Mouse (Mus musculus) myocyte (in vitro differentiated cells): ENCODE measurements around the gene Tasp1. TPM values are rescaled to one million over a fixed set of nuclear protein-coding genes. Genes with fewer than 3 reads are reported as not detected.

Experiments used
- H3K27me3 ChIP-seq: one replicate; pipeline ENCODE4 v1.6.1; 2011; ENCODE audit not compliant: control insufficient read depth, insufficient read depth, insufficient read length
- H3K36me3 ChIP-seq: one replicate; pipeline ENCODE4 v1.6.1; 2011; ENCODE audit not compliant: control insufficient read depth, insufficient read depth
- H3K4me2 ChIP-seq: one replicate; pipeline ENCODE4 v1.6.1; 2011; ENCODE audit warnings: low read depth, control low read depth
- H3K4me3 ChIP-seq: one replicate; pipeline ENCODE4 v1.5.1; 2011; ENCODE audit warnings: mild to moderate bottlenecking, control low read depth, moderate library complexity
- H3K79me2 ChIP-seq: one replicate; pipeline ENCODE4 v1.6.1; 2011; ENCODE audit not compliant: control insufficient read depth, insufficient read depth
- H3ac ChIP-seq: one replicate; pipeline ENCODE4 v1.6.1; 2011; ENCODE audit not compliant: control insufficient read depth, insufficient read length
- CEBPB ChIP-seq: IDR thresholded peaks from 2 replicates; pipeline ENCODE4 v1.6.1; 2011; ENCODE audit warnings: mild to moderate bottlenecking, moderate library complexity; ENCODE audit not compliant: poor library complexity, insufficient read depth, severe bottlenecking
- E2F4 ChIP-seq: IDR thresholded peaks from one replicate; pipeline ENCODE4 v1.6.1; 2011; ENCODE audit warnings: mild to moderate bottlenecking, control low read depth, moderate library complexity; ENCODE audit not compliant: insufficient read depth
- MAX ChIP-seq: IDR thresholded peaks from one replicate; pipeline ENCODE4 v1.6.1; 2011; ENCODE audit warnings: low read depth, mild to moderate bottlenecking, control low read depth
- MYOD1 ChIP-seq, 3 experiments: IDR thresholded peaks; one replicate each; pipeline ENCODE4 v1.6.1; 2011; ENCODE audit warnings: control low read depth in 2 of 3, low read depth in 2 of 3, mild to moderate bottlenecking in 2 of 3, moderate library complexity in 1 of 3; ENCODE audit not compliant: insufficient read length in 2 of 3, control insufficient read depth in 1 of 3
- MYOG ChIP-seq, 3 experiments: IDR thresholded peaks; one replicate each; pipeline ENCODE4 v1.6.1; 2011; ENCODE audit warnings: control low read depth in 2 of 3, low read depth in 2 of 3, mild to moderate bottlenecking in 2 of 3; ENCODE audit not compliant: insufficient read length in 2 of 3, control insufficient read depth in 1 of 3, insufficient read depth in 1 of 3
- POLR2A ChIP-seq: IDR thresholded peaks from one replicate; pipeline ENCODE4 v1.6.1; 2011; ENCODE audit warnings: low read depth, mild to moderate bottlenecking, control low read depth, moderate library complexity; ENCODE audit not compliant: insufficient read length
- POLR2AphosphoS2 ChIP-seq: IDR thresholded peaks from one replicate; pipeline ENCODE4 v1.6.1; 2011; ENCODE audit warnings: low read depth, control low read depth; ENCODE audit not compliant: insufficient read length
- REST ChIP-seq: IDR thresholded peaks from one replicate; pipeline ENCODE4 v1.6.1; 2011; ENCODE audit warnings: mild to moderate bottlenecking, control low read depth, moderate library complexity; ENCODE audit not compliant: insufficient read depth, insufficient read length
- SRF ChIP-seq: IDR thresholded peaks from one replicate; pipeline ENCODE4 v1.6.1; 2011; ENCODE audit warnings: low read depth; ENCODE audit not compliant: control insufficient read depth, insufficient read length
- TCF12 ChIP-seq: IDR thresholded peaks from one replicate; pipeline ENCODE4 v1.6.1; 2011; ENCODE audit warnings: mild to moderate bottlenecking, control low read depth; ENCODE audit not compliant: poor library complexity, insufficient read depth, severe bottlenecking
- TCF3 ChIP-seq: IDR thresholded peaks from one replicate; pipeline ENCODE4 v1.6.1; 2011; ENCODE audit warnings: low read depth, control low read depth; ENCODE audit not compliant: insufficient read length
- USF1 ChIP-seq: IDR thresholded peaks from one replicate; pipeline ENCODE4 v1.6.1; 2011; ENCODE audit warnings: low read depth, mild to moderate bottlenecking, control low read depth, moderate library complexity
- polyA plus RNA-seq: library from polyadenylated mRNA; unstranded; fragments of >200 nt; fragmentation: generic; extraction: Trizol; gene quantifications from one replicate; pipeline ENCODE4 v1.2.1, GENCODE M21; 2012; ENCODE audit warnings: missing spikeins

Gene Tasp1
- polyA plus RNA-seq, 1 experiment: 3.8 TPM

DNA sequence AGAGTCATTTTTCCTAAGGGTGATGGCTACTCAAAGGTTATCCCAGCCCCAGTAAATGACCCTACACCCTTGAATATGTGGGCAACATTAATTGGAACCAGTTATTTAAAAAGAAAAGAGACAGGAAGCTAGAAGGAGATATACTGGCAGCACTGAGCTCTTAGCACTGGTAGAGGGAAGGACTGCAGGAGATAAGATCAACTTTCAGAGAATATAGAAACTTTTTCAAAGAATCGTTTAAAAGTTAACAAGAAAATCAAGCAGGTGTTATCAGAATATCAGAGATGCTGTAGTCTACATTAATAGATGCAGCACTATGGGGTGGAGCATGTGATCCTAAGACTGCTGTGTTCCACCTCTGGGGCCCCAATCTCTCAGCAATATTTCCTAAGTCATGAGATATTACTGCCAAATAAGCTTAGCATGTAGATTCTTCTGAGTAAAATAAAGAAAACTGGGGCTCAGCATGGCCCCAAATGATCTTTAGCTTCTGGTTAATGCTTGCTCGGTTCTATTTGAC, 14.9 kb downstream of the Tasp1 start:
- TF ChIP-seq POLR2AphosphoS2 (no peak), TCF3 (no peak), MAX (no peak), SRF (no peak), USF1 (no peak), MYOG (IDR thresholded peaks at IDR 0.05; ENCODE audit: control insufficient read depth in 1 of 3, insufficient read depth in 1 of 3, insufficient read length in 2 of 3, low read depth in 2 of 3) (no peak), CEBPB (no peak), MYOD1 (IDR thresholded peaks at IDR 0.05; ENCODE audit: control insufficient read depth in 1 of 3, insufficient read length in 2 of 3, low read depth in 2 of 3) (no peak), TCF12 (no peak), POLR2A (no peak), REST (no peak), E2F4 (no peak)
- Histone ChIP-seq H3K4me3 (no peak overlapping the region), H3K36me3 (peaks cover 48% of the 10 kb centered on the region), H3K4me2 (no peak overlapping the region), H3K27me3 (no peaks in the 10 kb centered on the region), H3ac (no peak overlapping the region), H3K79me2 (no peaks in the 10 kb centered on the region)

- Histone ChIP-seq H3K36me3 (peaks cover 26% of the 10 kb centered on the region), H3K4me2 (no peak overlapping the region), H3K27me3 (no peaks in the 10 kb centered on the region), H3ac (no peak overlapping the region), H3K79me2 (no peaks in the 10 kb centered on the region), H3K4me3 (no peak overlapping the region)
- TF ChIP-seq USF1: no peak
- no peak for TF ChIP-seq TCF12
- TF ChIP-seq TCF3: no peak
- no peak for TF ChIP-seq E2F4
- TF ChIP-seq CEBPB: no peak
- TF ChIP-seq SRF: no peak
- TF ChIP-seq POLR2AphosphoS2: no peak
- TF ChIP-seq MYOG (IDR thresholded peaks at IDR 0.05; ENCODE audit: control insufficient read depth in 1 of 3, insufficient read depth in 1 of 3, insufficient read length in 2 of 3, low read depth in 2 of 3): no peak
- no peak for TF ChIP-seq MYOD1 (IDR thresholded peaks at IDR 0.05; ENCODE audit: control insufficient read depth in 1 of 3, insufficient read length in 2 of 3, low read depth in 2 of 3)
- no peak for TF ChIP-seq MAX
- TF ChIP-seq POLR2A: no peak
- TF ChIP-seq REST: no peak
These were observed 24.0 kb downstream of the Tasp1 start for GRCm38 (mm10) chr2:140042522-140043131.

GRCm38 (mm10) chr2:140042081-140042480, 24.5 kb downstream of the Tasp1 start:
- no peak overlapping the region for H3K4me3 ChIP-seq
- TF ChIP-seq POLR2A (no peak), CEBPB (no peak)
- H3K27me3 ChIP-seq: no peaks in the 10 kb centered on the region
- H3K4me2 ChIP-seq: no peak overlapping the region
- H3K36me3 ChIP-seq: peaks cover 26% of the 10 kb centered on the region
- no peaks in the 10 kb centered on the region for H3K79me2 ChIP-seq
- H3ac ChIP-seq: no peak overlapping the region

GRCm38 (mm10) chr2:140037459-140037858, 29.1 kb downstream of the Tasp1 start:
- Histone ChIP-seq H3K79me2 (no peaks in the 10 kb centered on the region), H3K27me3 (no peaks in the 10 kb centered on the region), H3K4me3 (no peak overlapping the region), H3K4me2 (no peak overlapping the region), H3ac (no peak overlapping the region), H3K36me3 (peaks cover 14% of the 10 kb centered on the region)
- TF ChIP-seq MYOD1 (IDR thresholded peaks at IDR 0.05; ENCODE audit: control insufficient read depth in 1 of 3, insufficient read length in 2 of 3, low read depth in 2 of 3): no peak
- no peak for TF ChIP-seq MAX
- TF ChIP-seq TCF12: no peak
- no peak for TF ChIP-seq USF1
- no peak for TF ChIP-seq CEBPB
- no peak for TF ChIP-seq REST
- no peak for TF ChIP-seq SRF
- no peak for TF ChIP-seq TCF3
- no peak for TF ChIP-seq E2F4
- no peak for TF ChIP-seq POLR2A
- no peak for TF ChIP-seq MYOG (IDR thresholded peaks at IDR 0.05; ENCODE audit: control insufficient read depth in 1 of 3, insufficient read depth in 1 of 3, insufficient read length in 2 of 3, low read depth in 2 of 3)
- no peak for TF ChIP-seq POLR2AphosphoS2
